In the genomic region with DNA sequence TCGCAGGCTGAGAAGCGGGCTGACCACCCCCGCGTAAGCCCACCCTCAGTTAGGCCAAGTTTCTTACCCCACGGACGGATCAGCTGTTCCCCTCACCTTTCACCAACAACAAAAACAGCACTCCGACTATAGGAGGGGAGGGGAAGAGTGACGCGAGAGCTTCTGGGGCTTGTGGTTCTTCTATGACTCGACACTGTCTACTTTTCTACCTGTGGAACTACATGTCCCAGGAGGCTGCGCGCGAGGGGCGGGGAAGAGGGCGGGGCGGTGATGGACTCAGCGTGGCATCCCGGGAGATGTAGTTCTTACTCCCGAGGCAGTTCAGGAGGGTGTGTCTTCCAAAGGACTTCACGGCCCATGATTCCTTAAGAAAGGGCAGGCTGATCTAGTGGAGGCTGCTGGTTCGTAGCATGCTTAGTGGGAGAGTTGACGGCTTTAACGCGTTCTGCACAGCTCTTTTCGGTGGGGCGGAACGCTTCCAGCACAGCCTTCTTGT, we compare ENCODE assay signal across 7 mouse cellular contexts. TPM values are rescaled to one million over a fixed set of nuclear protein-coding genes. Genes with fewer than 3 reads are reported as not detected.
DNase-seq lines count a peak whose midpoint lies in the region; ATAC-seq lines count a peak whose summit lies in the region.

Calcoco1 (minus strand) TSS at position 199 of the 496 bp plus-strand sequence.

- 0 out of 2 replicates have a peak, but pooled peaks cover 8% of the 10 kb centered on the region for H3K4me1 ChIP-seq in intestine, embryonic 15.5 days (replicated peaks)
- H3K4me1 ChIP-seq in midbrain, embryonic 10.5 days: peaks cover 22% of the 10 kb centered on the region

- peak within 1 kb of the TSS; percentile 72 for H3K4me3 ChIP-seq in intestine, embryonic 15.5 days (replicated peaks)
- H3K4me3 ChIP-seq in midbrain, embryonic 10.5 days: peak within 1 kb of the TSS; percentile 72

- intact Hi-C loops in gastrocnemius, postnatal 36 days (cut with DNase I): no loop called here
- intact Hi-C loops in left cerebral cortex, postnatal 25 days (cut with DNase I): loop anchor here (2.0 kb wide), 1 partner anchor 21 kb away; no protein-coding TSS in a partner anchor

- no peaks in the 10 kb centered on the region for H3K9me3 ChIP-seq in intestine, embryonic 15.5 days
- no peaks in the 10 kb centered on the region for H3K9me3 ChIP-seq in midbrain, embryonic 10.5 days (replicated peaks)

- H3K27me3 ChIP-seq in intestine, embryonic 15.5 days (replicated peaks): no peaks in the 10 kb centered on the region
- H3K27me3 ChIP-seq in midbrain, embryonic 10.5 days (ENCODE audit: low read depth, poor library complexity, severe bottlenecking): no peaks in the 10 kb centered on the region

- peak; percentile 97 for DNase-seq in adrenal gland, adult 2 months
- DNase-seq in embryo, embryonic 11.5 days (ENCODE audit: low read depth, low spot score): peak; percentile 97
- peak; percentile 93 to 97 for DNase-seq in gastrocnemius, postnatal 36 days
- peak; percentile 93 to 99 for DNase-seq in left cerebral cortex, postnatal 25 days (ENCODE audit: low spot score in 2 of 2)
- peak; percentile 99 for DNase-seq in midbrain, embryonic 10.5 days (ENCODE audit: low spot score)
- peak; percentile 97 for DNase-seq in right cerebral cortex, postnatal 4 days

- H3K4me2 ChIP-seq in intestine, embryonic 15.5 days (replicated peaks): peak within 1 kb of the TSS; percentile 72

- peak; percentile 99 for ATAC-seq in intestine, embryonic 15.5 days

- no peaks in the 10 kb centered on the region for H3K36me3 ChIP-seq in intestine, embryonic 15.5 days
- peaks cover 17% of the 10 kb centered on the region for H3K36me3 ChIP-seq in midbrain, embryonic 10.5 days

- H3K9ac ChIP-seq in intestine, embryonic 15.5 days: peak within 1 kb of the TSS; percentile 68

- under 1% methylated on average over 27 of the region's 27 CpGs for whole genome bisulfite sequencing in intestine, embryonic 15.5 days
- under 1% methylated on average over 27 of the region's 27 CpGs for WGBS in midbrain, embryonic 10.5 days

- H3K27ac ChIP-seq in intestine, embryonic 15.5 days: 0 out of 2 replicates have a peak within 1 kb of the TSS, but pooled peaks have one; percentile 40
- peak within 1 kb of the TSS; percentile 78 for H3K27ac ChIP-seq in midbrain, embryonic 10.5 days (replicated peaks)

RNA-seq across cellular contexts. Expression of gene Calcoco1, which starts in this region (rescaled TPM):
- total RNA-seq in adrenal gland, adult 2 months (2021): 100 to 1,000 TPM in 1 of 2 experiments, 10 to 100 TPM in 1; 93.4 to 136 TPM
- polyA plus RNA-seq in adrenal gland, adult 2 months (2012; rRNA removed): 75.4 and 89.3 TPM in 2 replicates
- 10 to 100 TPM; 57.9 to 72.7 TPM for total RNA-seq in gastrocnemius, postnatal 36 days (2021)
- polyA plus RNA-seq in intestine, embryonic 15.5 days (2015; fragmentation: Nextera tagmentation; extraction: Ambion mirVana): 27.7 and 28.5 TPM in 2 replicates
- 10 to 100 TPM; 64.4 to 68.3 TPM for total RNA-seq in left cerebral cortex, postnatal 25 days (2021)
- polyA plus RNA-seq in midbrain, embryonic 10.5 days (2016; fragmentation: Nextera tagmentation; extraction: Ambion mirVana): 26.0 and 31.1 TPM in 2 replicates

Comparison
In these comparisons a context has a peak if more than half of its experiments do, and no peak if none do; other contexts are left out.
1. Peak in every context shown above with its lines: DNase-seq, ATAC-seq, H3K4me3 ChIP-seq and H3K27ac ChIP-seq.